Mouse (Mus musculus) megakaryocyte, embryonic 14.5 days (primary cell): ENCODE measurements at regions not wholly inside any gene's neighbourhood (a gene's known extent, or its start where the extent isn't known, plus 50 kb on each side); places are given as distances from the start of the nearest gene placed in this dataset.

ENCODE experiments used
- FLI1 ChIP-seq: IDR thresholded peaks from 2 replicates; pipeline ENCODE4 v1.6.1; 2012; ENCODE audit warnings: low read length, inconsistent platforms, mixed read lengths
- GATA1 ChIP-seq: IDR thresholded peaks from 3 replicates; pipeline ENCODE4 v1.6.1; 2012; ENCODE audit warnings: mixed read lengths, low read length, inconsistent platforms, borderline replicate concordance

DNA sequence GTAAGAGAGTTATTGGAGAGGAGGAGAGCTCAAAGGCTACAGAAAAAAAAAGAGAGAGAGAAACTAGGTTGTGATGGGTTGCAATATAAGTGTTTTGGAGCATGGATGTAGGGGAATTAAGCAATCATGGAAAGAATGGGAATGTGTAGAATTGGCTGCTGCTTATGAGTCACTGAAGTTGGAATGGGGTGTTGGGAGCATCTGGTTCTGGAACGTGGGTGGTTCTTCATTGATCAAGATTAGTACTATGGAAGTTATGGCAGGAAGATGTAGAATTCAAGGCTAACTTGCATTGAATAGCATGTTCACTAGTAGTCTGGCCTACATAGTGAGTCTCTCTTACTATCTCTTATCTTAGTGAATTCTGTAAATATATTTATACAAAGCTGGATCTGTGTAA lies 1526.4 kb upstream of the Got2 start:
- no peak for TF ChIP-seq GATA1
- no peak for TF ChIP-seq FLI1
